Mouse (Mus musculus) heart, embryonic 10.5 days (tissue): ENCODE results near the gene Cbx7. TPM values are rescaled to one million over a fixed set of nuclear protein-coding genes. Genes with fewer than 3 reads are reported as not detected.
"Not testable (repeated sequence)": the region's sequence is repeated elsewhere in the genome, so short reads cannot be mapped to it uniquely, and the experiment has no call there.

Source experiments
- DNase-seq: peaks from one replicate; pipeline ENCODE4 v3.0.0-alpha.2; 2017; ENCODE audit warnings: low spot score
- H3K27ac ChIP-seq: fragments of 300-500 bp; sonication (generic); 2 replicates; pipeline ENCODE4 v1.5.1; 2016; ENCODE audit warnings: mild to moderate bottlenecking
- H3K27me3 ChIP-seq: fragments of 300-500 bp; sonication (generic); 2 replicates; pipeline ENCODE4 v1.6.1; 2016; ENCODE audit warnings: mild to moderate bottlenecking; ENCODE audit not compliant: poor library complexity, insufficient read depth, severe bottlenecking
- H3K36me3 ChIP-seq: fragments of 300-500 bp; sonication (generic); 2 replicates; pipeline ENCODE4 v1.6.1; 2016; ENCODE audit warnings: mild to moderate bottlenecking, moderate library complexity
- H3K4me1 ChIP-seq: fragments of 300-500 bp; sonication (generic); 2 replicates; pipeline ENCODE4 v1.6.1; 2016; ENCODE audit warnings: mild to moderate bottlenecking
- H3K4me3 ChIP-seq: fragments of 300-500 bp; sonication (generic); 2 replicates; pipeline ENCODE4 v1.5.1; 2016; ENCODE audit warnings: mild to moderate bottlenecking, moderate library complexity
- H3K9me3 ChIP-seq: fragments of 300-500 bp; sonication (generic); 2 replicates; pipeline ENCODE4 v1.6.1; 2016; ENCODE audit warnings: mild to moderate bottlenecking, moderate library complexity
- WGBS: fragments of 180-500 bp; shearing (Covaris S2); methylation state at CpG from one replicate; pipeline ENCODE4 v1.1.7; 2016; 5-methylcytosine and 5-hydroxymethylcytosine counted together
- polyA plus RNA-seq: library from polyadenylated mRNA; unstranded; fragments of >200 nt; fragmentation: Nextera tagmentation; extraction: Ambion mirVana; gene quantifications from 2 replicates; pipeline ENCODE4 v1.2.1, GENCODE M21; 2016

Cbx7 gene
- polyA plus RNA-seq, 1 experiment from 2014 or later, result 0.82 TPM

DNA sequence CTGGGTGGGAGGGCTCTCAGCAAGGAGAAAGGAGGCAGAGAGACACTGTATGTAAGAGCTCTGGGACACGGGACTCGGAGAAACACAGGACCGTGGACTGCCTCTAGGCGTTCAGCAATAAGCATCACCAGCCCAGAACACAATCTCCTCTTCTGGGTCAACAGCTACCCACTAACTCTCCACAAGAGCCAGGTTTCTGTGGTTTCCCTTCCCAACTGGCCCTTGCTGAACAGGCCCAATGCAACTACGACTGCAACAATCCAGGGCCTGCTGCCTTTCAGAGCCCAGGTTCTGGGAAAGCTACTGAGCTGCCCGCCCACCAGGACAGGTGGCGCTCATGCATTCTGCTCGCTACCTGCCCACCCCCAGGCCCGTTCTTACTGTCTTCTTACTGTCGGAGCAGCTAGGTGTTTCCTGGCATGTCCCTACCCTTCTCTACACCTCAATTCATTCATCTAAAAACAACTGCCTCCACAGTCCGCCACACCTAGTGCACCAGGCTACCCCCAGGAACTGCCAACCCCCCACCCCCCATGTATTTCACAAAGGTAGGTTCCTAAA is 44.0 kb downstream of the Cbx7 start:
- H3K36me3 ChIP-seq, result no peaks in the 10 kb centered on the region
- H3K4me1 ChIP-seq, result peaks cover 15% of the 10 kb centered on the region
- peak overlapping the region; percentile 85 for H3K27ac ChIP-seq
- H3K4me3 ChIP-seq, result peak overlapping the region; percentile 71
- no peaks in the 10 kb centered on the region for H3K9me3 ChIP-seq
- no peak for DNase-seq
- peaks cover 34% of the 10 kb centered on the region for H3K27me3 ChIP-seq
- WGBS, result 68% methylated on average over 11 of the region's 11 CpGs

DNA sequence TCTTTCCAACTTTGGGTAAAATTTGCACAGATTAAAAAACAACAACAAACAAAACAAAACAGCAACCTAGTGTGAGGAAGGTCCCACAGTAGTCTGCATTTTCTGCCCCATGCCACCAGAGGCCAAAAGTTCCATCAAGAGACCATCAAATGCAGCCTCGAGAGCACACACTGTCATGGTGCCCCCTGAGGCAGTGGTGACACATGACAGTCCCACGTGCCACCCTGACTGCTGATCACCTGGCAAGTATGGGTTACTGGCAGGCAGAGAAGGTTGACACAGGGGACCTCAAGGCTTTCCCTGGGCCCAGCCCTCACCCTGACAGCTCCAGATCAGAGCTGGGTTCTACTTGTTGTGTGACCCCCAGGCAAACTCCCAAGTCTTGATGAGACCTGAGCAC is 51.1 kb downstream of the Cbx7 start:
- Histone ChIP-seq H3K4me3 (no peak overlapping the region), H3K9me3 (no peaks in the 10 kb centered on the region), H3K27me3 (no peaks in the 10 kb centered on the region), H3K36me3 (no peaks in the 10 kb centered on the region), H3K27ac (no peak overlapping the region), H3K4me1 (peaks cover 6% of the 10 kb centered on the region; the same call in 1 of the 2 replicates)
- DNase-seq, result no peak
- 49% methylated on average over 2 of the region's 2 CpGs for WGBS

DNA sequence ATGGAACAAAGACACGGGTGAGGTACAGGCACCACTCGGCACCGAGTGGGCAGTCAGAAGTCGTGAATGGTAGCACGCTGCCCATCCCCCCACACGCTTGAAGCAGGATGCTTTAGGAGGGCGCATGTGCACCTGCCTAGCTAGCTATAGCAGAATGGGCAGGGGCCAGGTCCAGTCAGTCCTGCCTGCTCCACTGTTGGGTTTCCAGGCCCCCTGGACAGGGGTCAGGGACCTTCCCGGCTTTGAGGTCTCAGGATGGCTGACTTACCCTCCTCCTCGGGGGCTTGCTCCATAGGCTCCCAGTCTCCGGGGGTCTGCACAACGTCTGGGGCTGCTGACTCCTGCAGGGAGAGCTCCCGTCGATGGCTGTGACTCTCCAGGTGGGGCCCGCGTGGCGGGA is 52.4 kb downstream of the Cbx7 start:
- DNase-seq, result no peak
- H3K36me3 ChIP-seq, result no peaks in the 10 kb centered on the region
- no peaks in the 10 kb centered on the region for H3K9me3 ChIP-seq
- H3K27me3 ChIP-seq, result no peaks in the 10 kb centered on the region
- no peak overlapping the region for H3K4me3 ChIP-seq
- no peak overlapping the region for H3K27ac ChIP-seq
- WGBS, result 80% methylated on average over 16 of the region's 16 CpGs
- H3K4me1 ChIP-seq, result peaks cover 6% of the 10 kb centered on the region; the same call in 1 of the 2 replicates

DNA sequence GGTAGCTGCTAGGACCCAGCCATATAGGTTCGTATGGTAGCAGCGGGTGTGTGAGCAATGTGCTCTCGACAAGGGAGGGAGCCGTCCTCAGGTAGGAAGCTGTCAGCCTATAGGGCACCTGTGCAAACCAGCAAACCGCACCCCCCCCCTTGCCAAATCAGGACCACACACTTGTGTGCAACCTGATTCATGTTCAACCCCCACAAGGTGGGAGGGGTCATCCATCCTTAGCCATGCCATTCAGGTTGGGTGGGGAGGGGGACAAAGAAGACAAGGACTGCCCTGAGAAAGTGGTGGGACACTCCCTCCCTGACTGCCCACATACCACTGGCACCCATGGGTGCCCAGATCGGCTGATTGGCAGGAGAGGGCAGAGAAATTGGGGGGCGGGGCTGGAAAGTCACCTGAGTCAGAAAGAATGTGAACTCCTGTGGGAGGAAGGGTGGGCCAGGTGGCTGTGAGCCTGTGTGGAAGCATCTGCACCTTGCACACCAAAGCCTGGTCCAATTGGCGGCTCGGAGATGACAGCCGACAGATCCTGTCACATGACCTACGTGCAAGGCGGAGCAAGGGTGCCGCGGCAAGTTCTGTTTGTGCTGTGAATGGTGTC is 53.7 kb downstream of the Cbx7 start:
- DNase-seq, result no peak
- Histone ChIP-seq H3K36me3 (no peaks in the 10 kb centered on the region), H3K4me3 (no peak overlapping the region), H3K27ac (no peak overlapping the region), H3K4me1 (peaks cover 6% of the 10 kb centered on the region; the same call in 1 of the 2 replicates), H3K27me3 (no peaks in the 10 kb centered on the region), H3K9me3 (no peaks in the 10 kb centered on the region)
- 87% methylated on average over 14 of the region's 14 CpGs for WGBS

DNA sequence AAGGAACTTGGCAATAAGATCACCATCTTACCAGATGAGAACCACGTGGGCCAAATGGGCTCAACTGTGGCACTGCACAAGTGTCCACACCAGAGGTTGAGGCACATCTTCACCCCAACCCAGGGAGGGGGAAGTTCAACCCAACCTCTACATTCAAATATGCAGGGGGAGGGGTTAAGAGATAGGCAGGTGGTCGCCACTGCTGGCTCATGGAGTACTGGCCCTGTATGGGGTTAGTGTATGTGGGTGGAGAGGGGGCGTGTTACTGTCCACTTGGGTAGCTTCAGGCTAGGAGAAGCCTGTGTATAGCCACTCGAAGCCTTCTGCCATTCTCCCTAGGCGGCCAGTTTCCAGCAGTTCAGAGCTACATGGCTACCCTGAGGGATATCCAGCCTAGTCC is 54.8 kb downstream of the Cbx7 start:
- Histone ChIP-seq H3K9me3 (no peaks in the 10 kb centered on the region), H3K36me3 (no peaks in the 10 kb centered on the region), H3K4me1 (peaks cover 6% of the 10 kb centered on the region; the same call in 1 of the 2 replicates), H3K27me3 (no peaks in the 10 kb centered on the region), H3K27ac (no peak overlapping the region), H3K4me3 (no peak overlapping the region)
- 68% methylated on average over 5 of the region's 5 CpGs for WGBS
- no peak for DNase-seq

DNA sequence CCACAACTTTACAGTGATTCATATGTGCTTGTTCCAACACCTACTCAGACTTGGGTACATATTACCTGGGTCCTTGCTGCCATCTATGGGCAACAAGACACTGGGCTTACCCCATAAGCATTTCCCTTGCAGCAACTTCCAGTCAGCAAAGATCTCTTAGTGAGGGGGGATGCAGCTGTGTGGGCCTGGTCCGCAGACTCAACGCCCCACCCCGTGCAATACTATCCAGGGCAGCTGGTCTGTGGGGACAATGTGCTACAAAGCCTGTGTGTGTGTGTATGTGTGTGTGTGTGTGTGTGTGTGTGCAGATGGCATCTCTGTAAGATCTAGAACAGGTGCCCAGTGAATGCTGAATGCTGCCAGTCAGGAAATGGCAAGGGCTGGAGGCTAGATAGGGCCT is 56.6 kb downstream of the Cbx7 start:
- no peak for DNase-seq
- Histone ChIP-seq H3K9me3 (no peaks in the 10 kb centered on the region), H3K36me3 (no peaks in the 10 kb centered on the region), H3K27ac (no peak overlapping the region), H3K4me3 (no peak overlapping the region), H3K4me1 (peaks cover 6% of the 10 kb centered on the region; the same call in 1 of the 2 replicates), H3K27me3 (no peaks in the 10 kb centered on the region)
- WGBS, result 86% methylated on average over 3 of the region's 3 CpGs

DNA sequence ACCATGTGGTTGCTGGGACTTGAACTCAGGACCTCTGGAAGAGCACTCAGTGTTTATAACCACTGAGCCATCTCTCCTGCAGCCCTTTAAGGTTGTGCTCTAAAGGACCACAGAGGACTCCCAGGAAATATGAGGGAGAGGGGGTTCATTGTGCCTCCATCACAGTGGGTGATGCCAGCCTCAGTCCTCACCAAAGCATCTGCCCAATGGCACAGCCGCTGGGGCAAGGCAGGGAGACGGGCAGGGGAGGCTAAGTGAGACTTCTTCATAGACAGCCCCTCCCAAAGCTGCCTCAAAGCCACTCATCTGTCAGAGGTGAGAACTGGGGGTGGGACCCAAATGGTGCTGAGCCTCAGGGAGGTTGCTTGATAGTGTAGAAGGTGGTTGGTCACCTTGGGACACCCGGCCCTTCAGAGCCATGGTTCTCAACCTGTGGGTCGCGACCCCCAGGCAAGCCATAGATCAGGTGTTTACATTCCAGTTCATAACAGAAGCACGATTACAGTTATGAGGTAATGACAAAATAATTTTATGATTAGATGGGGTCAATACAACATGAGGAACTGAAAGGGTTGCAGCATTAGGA is 57.1 kb downstream of the Cbx7 start:
- 75% methylated on average over 6 of the region's 6 CpGs for WGBS

DNA sequence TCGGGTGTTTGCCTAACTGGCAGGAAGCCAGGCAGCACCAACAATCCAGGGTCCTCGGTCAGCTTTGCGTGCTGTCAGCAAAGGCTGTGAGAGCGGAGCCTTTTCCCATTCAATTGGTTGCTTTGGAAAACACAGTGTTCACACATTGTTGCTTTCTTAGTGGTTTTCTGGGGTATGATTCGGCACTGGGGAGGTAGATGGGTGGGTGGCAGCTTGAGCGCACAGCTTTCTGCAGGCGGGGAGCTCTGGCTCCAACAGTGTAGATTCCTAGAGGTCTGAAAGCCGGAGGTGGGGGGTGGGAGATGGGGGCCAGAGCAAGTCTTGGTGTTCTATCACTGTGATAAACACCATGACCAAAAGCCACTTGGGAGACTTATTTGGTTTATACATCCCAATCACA is 59.6 kb downstream of the Cbx7 start:
- H3K27ac ChIP-seq, result no peak overlapping the region
- no peaks in the 10 kb centered on the region for H3K9me3 ChIP-seq
- peaks cover 16% of the 10 kb centered on the region for H3K27me3 ChIP-seq
- H3K4me3 ChIP-seq, result no peak overlapping the region
- 0 out of 2 replicates have a peak, but pooled peaks cover 4% of the 10 kb centered on the region for H3K36me3 ChIP-seq
- DNase-seq, result no peak
- no peaks in the 10 kb centered on the region for H3K4me1 ChIP-seq
- WGBS, result 85% methylated on average over 8 of the region's 8 CpGs

More for the DNA sequence above, 57.1 kb downstream of the Cbx7 start:
- H3K36me3 ChIP-seq, result no peaks in the 10 kb centered on the region
- peaks cover 5% of the 10 kb centered on the region; the same call in 1 of the 2 replicates for H3K4me1 ChIP-seq
- no peak overlapping the region for H3K4me3 ChIP-seq
- H3K27me3 ChIP-seq, result no peaks in the 10 kb centered on the region
- no peak for DNase-seq
- no peak overlapping the region for H3K27ac ChIP-seq
- H3K9me3 ChIP-seq, result no peaks in the 10 kb centered on the region

DNA sequence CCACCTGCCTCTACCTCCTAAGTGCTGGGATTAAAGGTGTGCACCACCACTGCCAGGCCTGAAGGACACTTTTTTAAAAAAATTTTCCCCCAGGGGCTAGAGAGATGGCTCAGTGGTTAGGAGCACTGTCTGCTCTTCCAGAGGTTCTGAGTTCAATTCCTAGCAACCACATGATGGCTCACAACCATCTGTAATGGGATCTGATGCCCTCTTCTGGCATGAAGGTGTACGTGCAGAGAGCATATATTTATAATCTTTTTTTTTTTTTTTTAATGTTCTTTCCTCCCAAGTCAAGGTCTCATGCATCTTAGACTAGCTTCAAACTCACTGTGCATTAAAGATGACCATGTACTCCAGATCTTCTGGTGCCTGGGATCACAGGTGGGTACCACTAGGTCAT is 60.1 kb downstream of the Cbx7 start:
- peaks cover 18% of the 10 kb centered on the region for H3K27me3 ChIP-seq
- not testable (repeated sequence) for H3K36me3 ChIP-seq, H3K27ac ChIP-seq, H3K9me3 ChIP-seq, H3K4me1 ChIP-seq, H3K4me3 ChIP-seq, DNase-seq
- 73% methylated on average over 1 of the region's 1 CpGs for WGBS

DNA sequence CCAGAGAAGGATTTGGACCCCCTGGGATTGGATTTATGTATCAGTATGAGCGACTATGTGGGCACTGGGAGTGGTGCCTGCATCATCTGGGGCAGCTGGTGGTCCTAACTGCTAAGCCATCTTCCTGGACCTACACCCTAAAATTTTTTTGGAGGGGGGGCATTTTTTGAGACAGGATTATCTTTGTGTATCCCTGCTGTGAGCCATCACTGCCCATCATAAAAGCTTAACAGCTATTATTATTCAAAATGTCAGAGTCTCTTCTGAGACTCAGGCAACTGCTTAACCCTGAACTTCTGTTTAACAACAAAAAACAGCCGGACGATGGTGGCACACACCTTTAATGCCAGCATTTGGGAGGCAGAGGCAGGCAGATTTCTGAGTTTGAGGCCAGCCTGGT is 61.9 kb downstream of the Cbx7 start:
- not testable (repeated sequence) for H3K4me1 ChIP-seq, H3K9me3 ChIP-seq, H3K36me3 ChIP-seq, DNase-seq, H3K27ac ChIP-seq, H3K4me3 ChIP-seq
- peaks cover 26% of the 10 kb centered on the region for H3K27me3 ChIP-seq
- WGBS, result 83% methylated on average over 3 of the region's 3 CpGs

DNA sequence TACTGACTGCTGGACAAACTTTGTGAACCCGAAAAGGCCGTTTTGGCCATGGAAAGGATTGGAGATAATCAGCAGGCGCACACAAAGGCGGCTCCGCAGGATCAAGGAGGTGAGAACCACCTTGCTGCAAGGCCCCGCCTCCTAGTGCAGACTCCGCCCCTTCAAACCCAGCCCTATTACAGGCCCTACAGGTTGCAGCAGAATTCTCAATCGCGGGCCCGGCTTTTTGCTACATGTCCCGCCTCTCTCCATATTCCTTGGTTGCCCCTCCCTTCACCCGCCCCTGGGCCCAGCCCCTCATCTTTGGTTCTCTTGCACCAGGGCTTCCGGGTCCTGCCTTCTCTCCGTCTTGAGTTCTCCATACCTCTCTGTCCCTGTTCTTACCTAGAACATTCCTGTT is 64.1 kb downstream of the Cbx7 start:
- Histone ChIP-seq H3K4me1 (no peaks in the 10 kb centered on the region), H3K36me3 (0 out of 2 replicates have a peak, but pooled peaks cover 5% of the 10 kb centered on the region), H3K4me3 (no peak overlapping the region), H3K27me3 (peaks cover 26% of the 10 kb centered on the region), H3K27ac (no peak overlapping the region), H3K9me3 (no peaks in the 10 kb centered on the region)
- no peak for DNase-seq
- WGBS, result 33% methylated on average over 14 of the region's 14 CpGs

DNA sequence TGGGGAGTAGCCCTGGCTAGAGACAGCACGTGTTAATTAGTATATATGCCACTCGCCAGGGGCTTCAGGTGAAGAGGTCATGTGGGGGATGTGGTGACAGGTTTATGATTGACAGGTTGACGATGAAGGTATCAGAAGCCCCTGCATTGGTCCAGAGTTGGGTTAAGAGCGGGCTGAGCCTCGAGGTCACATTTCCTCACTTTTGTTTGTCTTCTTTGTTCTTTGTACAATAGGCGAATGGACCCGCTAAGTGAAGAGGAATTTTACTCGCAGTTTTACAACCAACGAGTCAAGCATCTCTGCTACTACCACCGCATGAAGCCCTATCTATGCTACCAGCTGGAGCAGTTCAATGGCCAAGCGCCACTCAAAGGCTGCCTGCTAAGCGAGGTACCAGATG is 65.7 kb downstream of the Cbx7 start:
- 76% methylated on average over 12 of the region's 12 CpGs for WGBS
- no peak for DNase-seq
- H3K27me3 ChIP-seq, result peaks cover 26% of the 10 kb centered on the region
- no peak overlapping the region for H3K27ac ChIP-seq
- H3K36me3 ChIP-seq, result 0 out of 2 replicates have a peak, but pooled peaks cover 5% of the 10 kb centered on the region
- H3K9me3 ChIP-seq, result no peaks in the 10 kb centered on the region
- H3K4me1 ChIP-seq, result peaks cover under 1% of the 10 kb centered on the region; the same call in 1 of the 2 replicates
- no peak overlapping the region for H3K4me3 ChIP-seq

DNA sequence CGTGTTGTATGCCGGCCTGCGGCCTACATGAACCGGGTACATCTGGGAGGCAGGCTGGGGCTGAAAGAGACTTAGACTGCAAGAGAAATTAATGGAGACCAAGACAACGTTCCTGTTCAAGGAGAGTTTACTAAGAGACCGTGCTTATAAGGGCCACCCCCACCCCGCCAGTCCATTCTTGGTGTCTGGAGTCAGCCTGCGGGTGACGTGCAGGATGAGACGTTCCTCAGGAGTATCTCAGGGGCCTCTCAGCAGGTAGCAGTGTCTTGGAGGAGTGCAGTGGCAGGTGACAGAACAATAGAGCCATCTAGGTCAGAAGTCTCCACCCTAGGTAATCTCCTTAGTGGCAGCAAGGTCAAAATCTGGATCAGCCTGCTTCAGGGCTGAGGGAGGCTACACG is 66.2 kb downstream of the Cbx7 start:
- H3K4me1 ChIP-seq, H3K36me3 ChIP-seq, H3K9me3 ChIP-seq, H3K27ac ChIP-seq, H3K4me3 ChIP-seq, DNase-seq: not testable (repeated sequence)
- H3K27me3 ChIP-seq, result peaks cover 26% of the 10 kb centered on the region
- 84% methylated on average over 11 of the region's 11 CpGs for WGBS
